Mouse (Mus musculus) bone marrow, adult 2 months (tissue): ENCODE results near the gene Sbno1.

Experiments
- CTCF ChIP-seq: fragments of 200-500 bp; IDR thresholded peaks from 2 replicates; pipeline ENCODE4 v1.5.1; 2011; ENCODE audit warnings: low read length, control low read depth; ENCODE audit not compliant: control insufficient read depth, insufficient read depth
- POLR2A ChIP-seq: fragments of 200-500 bp; IDR thresholded peaks from 2 replicates; pipeline ENCODE4 v1.6.1; 2011; ENCODE audit warnings: low read depth, mild to moderate bottlenecking, control low read depth, low read length, borderline replicate concordance; ENCODE audit not compliant: control insufficient read depth

DNA sequence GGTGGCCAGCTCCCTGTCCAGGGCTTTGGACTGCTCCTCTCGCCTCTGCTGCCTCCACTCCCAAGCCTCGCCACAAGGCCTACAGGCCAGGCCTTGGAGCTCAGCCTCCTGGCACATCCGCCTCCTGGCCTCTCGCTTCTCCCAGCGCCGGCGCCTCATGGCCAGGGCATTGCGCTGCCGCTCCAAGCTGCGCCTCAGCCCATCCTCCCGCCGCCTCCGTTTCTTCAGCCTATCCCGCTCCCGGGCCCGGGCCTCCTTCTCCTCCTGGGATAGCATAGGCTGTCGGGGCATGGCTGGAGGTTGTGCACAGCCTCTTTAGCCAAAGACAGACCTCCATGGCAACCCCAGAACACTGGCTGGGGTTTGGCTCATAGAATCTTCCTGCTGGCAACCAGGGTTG is 76.6 kb downstream of the Sbno1 start:
- TF ChIP-seq CTCF (no peak), POLR2A (no peak)
